Mouse (Mus musculus) forebrain, embryonic 16.5 days (tissue): ENCODE measurements around the gene Ssc5d. TPM values are rescaled to one million over a fixed set of nuclear protein-coding genes. Genes with fewer than 3 reads are reported as not detected.
A peak's percentile ranks its signal among the peaks of the same experiment; 100 is the strongest.

ENCODE experiments used
- ATAC-seq: fragments of 200-750 bp; cut with Nextera tagmentation; 2 replicates; pipeline ENCODE4 v1.8.0; 2017; ENCODE audit warnings: mild to moderate bottlenecking, moderate library complexity
- H3K27ac ChIP-seq: fragments of 300-500 bp; sonication (generic); 2 replicates; pipeline ENCODE4 v1.5.1; 2014; ENCODE audit warnings: low read length, control low read depth
- H3K27me3 ChIP-seq: fragments of 300-500 bp; sonication (generic); replicated peaks from 2 replicates; pipeline ENCODE4 v1.6.1; 2014; ENCODE audit warnings: low read length; ENCODE audit not compliant: control insufficient read depth, insufficient read depth
- H3K36me3 ChIP-seq: fragments of 300-500 bp; sonication (generic); 2 replicates; pipeline ENCODE4 v1.6.1; 2014; ENCODE audit not compliant: control insufficient read depth, insufficient read depth
- H3K4me1 ChIP-seq: fragments of 300-500 bp; sonication (generic); replicated peaks from 2 replicates; pipeline ENCODE4 v1.6.1; 2014; ENCODE audit warnings: low read length; ENCODE audit not compliant: control insufficient read depth, insufficient read depth
- H3K4me2 ChIP-seq: fragments of 300-500 bp; sonication (generic); 2 replicates; pipeline ENCODE4 v1.6.1; 2014; ENCODE audit warnings: mild to moderate bottlenecking, low read length, control low read depth
- H3K4me3 ChIP-seq: fragments of 300-500 bp; sonication (generic); replicated peaks from 2 replicates; pipeline ENCODE4 v1.5.1; 2014; ENCODE audit warnings: mild to moderate bottlenecking, low read length, control low read depth
- H3K9ac ChIP-seq: fragments of 300-500 bp; sonication (generic); replicated peaks from 2 replicates; pipeline ENCODE4 v1.6.1; 2014; ENCODE audit warnings: low read depth, low read length, control low read depth
- H3K9me3 ChIP-seq: fragments of 300-500 bp; sonication (generic); 2 replicates; pipeline ENCODE4 v1.6.1; 2016; ENCODE audit warnings: low read length; ENCODE audit not compliant: control insufficient read depth
- WGBS: fragments of 180-500 bp; shearing (Covaris S2); extraction: QIAGEN DNeasy Blood & Tissue Kit; methylation state at CpG from one replicate; pipeline ENCODE4 v1.1.7; 2014; 5-methylcytosine and 5-hydroxymethylcytosine counted together
- polyA plus RNA-seq: library from polyadenylated mRNA; unstranded; fragments of >200 nt; fragmentation: Nextera tagmentation; extraction: Ambion mirVana; gene quantifications from 2 replicates; pipeline ENCODE4 v1.2.1, GENCODE M21; 2015

Ssc5d gene
- polyA plus RNA-seq, 1 experiment from 2014 or later, result 0.34 TPM

- Histone ChIP-seq H3K4me2 (peak overlapping the region; percentile 57), H3K9me3 (no peaks in the 10 kb centered on the region), H3K27ac (0 out of 2 replicates have a peak overlapping the region, but pooled peaks have one; percentile 24), H3K36me3 (no peaks in the 10 kb centered on the region), H3K4me3 (peak overlapping the region; percentile 37), H3K9ac (peak overlapping the region; percentile 20), H3K4me1 (peaks cover 10% of the 10 kb centered on the region), H3K27me3 (no peaks in the 10 kb centered on the region)
- WGBS, result 10% methylated on average over 19 of the region's 19 CpGs
- peak; percentile 49 for ATAC-seq
Observed at GRCm38 (mm10) chr7:4899649-4900522, 25.7 kb upstream of the Ssc5d start.

DNA sequence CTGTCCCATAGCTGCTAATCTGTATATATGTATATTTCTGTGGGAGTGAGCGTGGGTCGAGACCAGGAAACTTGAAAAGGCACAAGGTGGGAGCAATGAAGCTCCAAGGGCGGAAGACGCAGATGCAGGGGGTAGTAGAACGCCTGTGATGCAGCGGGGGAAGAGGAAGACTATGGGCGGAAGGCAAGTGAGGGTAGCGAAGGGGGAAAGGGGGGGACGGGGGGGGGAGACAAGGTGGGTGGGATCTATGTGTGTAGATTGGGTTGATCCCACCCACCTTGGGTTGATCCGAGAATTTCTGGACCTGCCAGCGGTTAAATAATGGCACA is 25.1 kb upstream of the Ssc5d start:
- Histone ChIP-seq H3K27me3 (no peaks in the 10 kb centered on the region), H3K36me3 (no peaks in the 10 kb centered on the region), H3K4me3 (no peak overlapping the region), H3K27ac (no peak overlapping the region), H3K9ac (no peak overlapping the region), H3K4me2 (peak overlapping the region; percentile 57), H3K4me1 (peaks cover 10% of the 10 kb centered on the region), H3K9me3 (no peaks in the 10 kb centered on the region)
- 20% methylated on average over 11 of the region's 11 CpGs for WGBS
- no peak for ATAC-seq

DNA sequence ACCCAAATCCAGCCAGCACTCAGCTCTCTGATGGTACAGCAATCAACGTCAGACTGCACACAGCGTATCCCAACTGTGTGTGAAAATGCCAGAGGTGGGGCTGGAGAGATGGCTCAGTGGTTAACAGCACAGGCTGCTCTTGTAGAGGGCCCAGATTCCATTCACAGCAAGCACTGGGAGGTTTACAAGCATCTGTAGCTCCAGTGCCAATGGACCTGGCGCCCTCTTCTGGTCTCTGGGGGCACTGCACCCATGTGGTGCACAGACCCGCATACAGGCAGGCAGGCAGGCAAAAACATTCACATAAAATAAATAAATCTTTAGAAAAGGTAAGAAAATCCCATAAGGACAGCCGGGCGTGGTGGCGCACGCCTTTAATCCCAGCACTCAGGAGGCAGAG is 24.4 kb upstream of the Ssc5d start:
- Histone ChIP-seq H3K27ac (no peak overlapping the region), H3K4me3 (no peak overlapping the region), H3K4me1 (peaks cover 10% of the 10 kb centered on the region), H3K9me3 (no peaks in the 10 kb centered on the region), H3K27me3 (no peaks in the 10 kb centered on the region), H3K36me3 (no peaks in the 10 kb centered on the region), H3K9ac (no peak overlapping the region), H3K4me2 (no peak overlapping the region)
- no peak for ATAC-seq
- WGBS, result 47% methylated on average over 8 of the region's 8 CpGs

GRCm38 (mm10) chr7:4902404-4902803 is 23.2 kb upstream of the Ssc5d start:
- H3K27me3 ChIP-seq, result no peaks in the 10 kb centered on the region
- no peaks in the 10 kb centered on the region for H3K9me3 ChIP-seq
- H3K9ac ChIP-seq, result no peak overlapping the region
- no peak overlapping the region for H3K27ac ChIP-seq
- H3K36me3 ChIP-seq, result no peaks in the 10 kb centered on the region
- H3K4me3 ChIP-seq, result no peak overlapping the region
- H3K4me2 ChIP-seq, result no peak overlapping the region
- H3K4me1 ChIP-seq, result peaks cover 14% of the 10 kb centered on the region
- no peak for ATAC-seq
- 54% methylated on average over 9 of the region's 9 CpGs for whole genome bisulfite sequencing

GRCm38 (mm10) chr7:4906466-4906950 is 19.1 kb upstream of the Ssc5d start, which contains the start of gene Gm36210:
Gm36210 (minus strand) TSS chr7:4906516.
- Histone ChIP-seq H3K9ac (no peak within 1 kb of the TSS), H3K9me3 (no peaks in the 10 kb centered on the region), H3K36me3 (no peaks in the 10 kb centered on the region), H3K4me1 (0 out of 2 replicates have a peak, but pooled peaks cover 4% of the 10 kb centered on the region), H3K27me3 (no peaks in the 10 kb centered on the region), H3K4me2 (no peak within 1 kb of the TSS), H3K27ac (no peak within 1 kb of the TSS), H3K4me3 (no peak within 1 kb of the TSS)
- WGBS, result 9% methylated on average over 10 of the region's 10 CpGs
- no peak for ATAC-seq

- no peak overlapping the region for H3K4me2 ChIP-seq
- no peak for ATAC-seq
- no peaks in the 10 kb centered on the region for H3K9me3 ChIP-seq
- no peak overlapping the region for H3K9ac ChIP-seq
- no peaks in the 10 kb centered on the region for H3K27me3 ChIP-seq
- H3K27ac ChIP-seq, result no peak overlapping the region
- H3K4me1 ChIP-seq, result peaks cover 12% of the 10 kb centered on the region
- no peaks in the 10 kb centered on the region for H3K36me3 ChIP-seq
- 34% methylated on average over 9 of the region's 9 CpGs for WGBS
- no peak overlapping the region for H3K4me3 ChIP-seq
Observed at GRCm38 (mm10) chr7:4911561-4911960, 14.0 kb upstream of the Ssc5d start.

GRCm38 (mm10) chr7:4912248-4912647 is 13.3 kb upstream of the Ssc5d start:
- Histone ChIP-seq H3K27me3 (no peaks in the 10 kb centered on the region), H3K9me3 (no peaks in the 10 kb centered on the region), H3K36me3 (no peaks in the 10 kb centered on the region), H3K9ac (no peak overlapping the region), H3K4me3 (no peak overlapping the region), H3K4me2 (no peak overlapping the region), H3K4me1 (peaks cover 17% of the 10 kb centered on the region), H3K27ac (no peak overlapping the region)
- WGBS, result 63% methylated on average over 5 of the region's 5 CpGs
- no peak for ATAC-seq

DNA sequence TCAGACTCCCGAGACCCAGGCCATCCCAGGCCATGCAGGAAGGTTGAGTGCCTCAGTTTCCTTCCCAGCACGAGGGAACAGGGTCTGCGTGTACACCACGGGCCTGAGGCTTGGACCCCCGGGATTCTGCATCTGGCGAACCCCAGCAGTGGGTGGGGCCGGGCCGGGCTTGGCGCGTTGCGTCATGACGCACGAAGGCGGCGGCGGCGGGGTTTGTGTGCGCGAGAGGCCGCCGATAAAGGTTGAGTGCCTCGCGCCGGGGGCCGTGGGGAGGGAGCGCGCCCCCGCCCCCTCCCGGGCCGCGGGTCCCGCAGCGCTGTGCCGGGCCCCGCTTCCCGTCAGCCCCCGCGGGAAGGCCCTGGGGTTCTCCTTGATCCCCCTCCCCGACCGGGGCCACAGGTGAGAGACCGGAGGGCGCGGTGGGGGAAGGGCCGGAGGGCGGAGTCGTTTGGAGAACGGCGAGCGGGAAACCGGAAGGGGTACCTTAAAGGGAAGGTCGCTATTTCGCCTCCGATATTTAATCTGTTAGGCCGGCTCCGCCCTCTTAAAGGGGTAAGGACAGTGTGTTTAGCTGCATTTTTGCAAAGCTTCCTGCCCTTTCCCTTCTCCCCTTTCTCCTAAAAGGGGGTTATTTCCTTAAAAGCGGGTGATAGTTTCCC is 10.4 kb upstream of the Ssc5d start, which contains the start of gene Zfp628:
Gene Zfp628, plus strand, starts transcription at position 211 of the 659 bp plus-strand sequence.
- ATAC-seq, result peak; percentile 91
- under 1% methylated on average over 55 of the region's 56 CpGs for WGBS

DNA sequence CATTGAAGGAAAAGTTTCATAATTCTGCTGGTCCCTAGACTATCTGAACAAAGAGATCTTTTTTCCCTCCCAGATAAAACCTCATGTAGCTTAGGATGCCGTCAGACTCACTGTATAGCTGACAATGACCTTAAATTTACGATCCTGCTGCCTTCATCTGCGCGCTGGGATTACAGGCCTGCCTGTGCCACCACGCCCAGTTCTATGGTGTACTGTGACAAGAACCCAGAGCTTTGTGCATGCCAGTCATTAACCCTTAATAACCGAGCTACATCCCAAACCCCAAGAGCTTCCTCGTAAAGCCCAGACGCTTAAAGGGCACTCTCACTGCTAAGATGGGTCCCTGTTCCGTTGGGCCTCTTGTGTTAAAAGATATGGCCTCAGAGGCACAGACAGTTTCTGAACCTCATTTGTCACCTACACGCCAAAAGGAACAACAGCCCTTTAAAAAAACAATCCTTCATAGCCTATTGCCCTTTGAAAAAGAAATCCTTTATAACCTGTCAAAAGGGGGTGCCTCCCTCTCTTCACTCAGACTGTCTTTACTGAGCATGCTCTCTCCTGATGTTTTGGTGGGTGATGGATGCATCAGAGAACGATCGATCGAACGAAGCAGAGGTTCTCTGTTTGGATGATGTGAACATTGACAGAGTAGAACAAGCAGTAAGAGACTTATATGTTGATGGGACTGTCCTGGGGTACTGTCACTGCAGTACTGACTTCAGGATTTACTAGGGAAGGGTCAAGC is 9.7 kb upstream of the Ssc5d start:
- peak overlapping the region; percentile 90 for H3K9ac ChIP-seq
- peak overlapping the region; percentile 80 for H3K4me2 ChIP-seq
- WGBS, result 14% methylated on average over 14 of the region's 14 CpGs
- H3K9me3 ChIP-seq, result no peaks in the 10 kb centered on the region
- H3K4me1 ChIP-seq, result peaks cover 17% of the 10 kb centered on the region
- no peaks in the 10 kb centered on the region for H3K27me3 ChIP-seq
- peak overlapping the region; percentile 97 for H3K27ac ChIP-seq
- H3K4me3 ChIP-seq, result peak overlapping the region; percentile 72
- peaks cover 17% of the 10 kb centered on the region for H3K36me3 ChIP-seq
- peak; percentile 60 for ATAC-seq

More for the DNA sequence above, 10.4 kb upstream of the Ssc5d start, which contains the start of gene Zfp628:
- no peaks in the 10 kb centered on the region for H3K9me3 ChIP-seq
- peaks cover 10% of the 10 kb centered on the region for H3K36me3 ChIP-seq
- peak within 1 kb of the TSS; percentile 90 for H3K9ac ChIP-seq
- no peaks in the 10 kb centered on the region for H3K27me3 ChIP-seq
- peak within 1 kb of the TSS; percentile 97 for H3K27ac ChIP-seq
- peak within 1 kb of the TSS; percentile 72 for H3K4me3 ChIP-seq
- H3K4me2 ChIP-seq, result peak within 1 kb of the TSS; percentile 80
- H3K4me1 ChIP-seq, result peaks cover 17% of the 10 kb centered on the region
